ENCODE assay signal across 8 mouse cellular contexts in the genomic region with DNA sequence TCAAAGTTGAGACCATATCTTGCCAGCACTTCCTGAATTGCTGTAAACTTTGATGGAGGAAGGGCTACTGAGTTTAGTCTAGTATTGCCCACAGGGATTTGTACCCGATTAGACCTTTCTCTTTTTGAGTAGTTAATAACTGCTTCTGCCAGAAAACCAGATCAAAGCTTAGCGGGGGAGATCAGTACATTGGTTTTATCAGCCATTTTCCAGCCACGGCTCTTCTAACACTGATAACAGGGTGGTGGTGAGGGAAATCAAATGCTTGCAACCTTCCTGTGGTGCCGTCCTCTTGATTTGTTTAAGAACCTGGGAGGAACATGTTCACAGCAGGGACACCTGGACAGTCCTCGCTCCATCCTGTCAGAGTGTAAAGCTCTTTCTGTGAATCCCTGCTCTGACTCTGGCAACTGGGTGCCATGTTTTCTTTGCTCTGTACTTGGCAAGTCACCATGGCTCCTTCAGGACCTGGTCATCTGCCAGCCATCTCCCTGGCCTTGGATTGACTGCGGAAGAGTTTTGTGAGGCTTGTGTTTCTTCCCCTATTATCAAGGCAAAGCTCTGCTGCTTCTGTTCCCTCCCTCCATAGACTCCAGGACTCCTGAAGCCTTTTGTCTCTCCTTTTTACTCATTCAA.
A peak's percentile ranks its signal among the peaks of the same experiment; 100 is the strongest.
DNase-seq lines count a peak whose midpoint lies in the region; ATAC-seq lines count a peak whose summit lies in the region.

No protein-coding gene starts in this region.

- no peak for ATAC-seq in liver, embryonic 12.5 days

- intact Hi-C loops in left cerebral cortex, postnatal 36 days (cut with DNase I) = loop anchor here (10.0 kb wide), 1 partner anchor 232 kb away; the partner anchor contains the start of gene Ptprk

- WGBS in heart, embryonic 10.5 days = 20% methylated on average over 6 of the region's 6 CpGs
- WGBS in liver, embryonic 12.5 days (ENCODE audit: insufficient replicate concordance) = 25% methylated on average over 6 of the region's 6 CpGs

- H3K9me3 ChIP-seq in heart, embryonic 10.5 days = no peaks in the 10 kb centered on the region
- no peaks in the 10 kb centered on the region for H3K9me3 ChIP-seq in liver, embryonic 12.5 days (replicated peaks)

- no peak overlapping the region for H3K9ac ChIP-seq in liver, embryonic 12.5 days

- no peak overlapping the region for H3K4me2 ChIP-seq in liver, embryonic 12.5 days

- peak; percentile 6 to 12 for DNase-seq in heart, adult 18-20 months
- no peak for DNase-seq in heart, embryonic 10.5 days (ENCODE audit: low spot score)
- peak; percentile 14 for DNase-seq in ZHBTc4 (ENCODE audit: low read depth, low spot score)
- peak; percentile 19 for DNase-seq in embryo, embryonic 10.5 days (ENCODE audit: low spot score)
- peak; percentile 12 for DNase-seq in lung, postnatal 25 days (ENCODE audit: low spot score)
- DNase-seq in layer of hippocampus, adult 9-11 months = no peak
- no peak for DNase-seq in left cerebral cortex, postnatal 36 days (ENCODE audit: low spot score in 2 of 2)

- H3K4me3 ChIP-seq in heart, embryonic 10.5 days = no peak overlapping the region
- no peak overlapping the region for H3K4me3 ChIP-seq in liver, embryonic 12.5 days

- H3K27me3 ChIP-seq in heart, embryonic 10.5 days (ENCODE audit: insufficient read depth, poor library complexity, severe bottlenecking) = no peaks in the 10 kb centered on the region
- H3K27me3 ChIP-seq in liver, embryonic 12.5 days (replicated peaks) = no peaks in the 10 kb centered on the region

- no peaks in the 10 kb centered on the region for H3K36me3 ChIP-seq in heart, embryonic 10.5 days
- H3K36me3 ChIP-seq in liver, embryonic 12.5 days = no peaks in the 10 kb centered on the region

- no peak overlapping the region; the same call in 1 of the 2 replicates for H3K27ac ChIP-seq in heart, embryonic 10.5 days
- H3K27ac ChIP-seq in liver, embryonic 12.5 days = no peak overlapping the region

- H3K4me1 ChIP-seq in heart, embryonic 10.5 days = peaks cover 16% of the 10 kb centered on the region
- H3K4me1 ChIP-seq in liver, embryonic 12.5 days = no peaks in the 10 kb centered on the region

Comparison
In these comparisons a context has a peak if more than half of its experiments do, and no peak if none do; other contexts are left out.
1. DNase-seq: peak in heart, adult 18-20 months (2 of 2), ZHBTc4 (single experiment), embryo, embryonic 10.5 days (single experiment) and lung, postnatal 25 days (single experiment); none in heart, embryonic 10.5 days (single experiment), layer of hippocampus, adult 9-11 months (single experiment) and left cerebral cortex, postnatal 36 days (0 of 2).